Mouse (Mus musculus): ENCODE results near the gene Gm13279. TPM values are rescaled to one million over a fixed set of nuclear protein-coding genes. Genes with fewer than 3 reads are reported as not detected.

Gene Gm13279
- polyA plus RNA-seq (2012; ENCODE audit: low replicate concordance), result not detected in 2 replicates

DNA sequence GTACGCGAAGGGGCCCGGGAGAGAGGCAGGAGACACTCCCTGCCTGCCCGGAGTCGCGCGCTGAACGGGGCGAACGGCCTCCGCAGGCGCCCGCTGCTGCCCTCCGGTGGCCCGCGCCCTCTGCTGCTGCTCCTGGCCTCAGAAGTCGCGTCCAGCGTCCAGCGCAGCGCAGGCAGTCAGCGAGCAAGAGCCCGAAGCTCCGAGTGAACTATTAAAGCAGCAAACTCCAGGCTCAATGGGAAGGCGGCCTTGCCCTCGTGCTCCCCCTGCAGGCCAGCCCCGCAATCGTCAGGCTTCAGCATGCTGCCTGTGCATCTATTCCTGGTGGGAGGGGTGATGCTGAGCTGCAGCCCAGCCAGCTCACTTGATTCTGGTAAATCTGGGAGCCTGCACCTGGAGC, at the start of gene Gm13279:
Gene Gm13279, plus strand, starts transcription at position 301 of the 400 bp plus-strand sequence.

DNA sequence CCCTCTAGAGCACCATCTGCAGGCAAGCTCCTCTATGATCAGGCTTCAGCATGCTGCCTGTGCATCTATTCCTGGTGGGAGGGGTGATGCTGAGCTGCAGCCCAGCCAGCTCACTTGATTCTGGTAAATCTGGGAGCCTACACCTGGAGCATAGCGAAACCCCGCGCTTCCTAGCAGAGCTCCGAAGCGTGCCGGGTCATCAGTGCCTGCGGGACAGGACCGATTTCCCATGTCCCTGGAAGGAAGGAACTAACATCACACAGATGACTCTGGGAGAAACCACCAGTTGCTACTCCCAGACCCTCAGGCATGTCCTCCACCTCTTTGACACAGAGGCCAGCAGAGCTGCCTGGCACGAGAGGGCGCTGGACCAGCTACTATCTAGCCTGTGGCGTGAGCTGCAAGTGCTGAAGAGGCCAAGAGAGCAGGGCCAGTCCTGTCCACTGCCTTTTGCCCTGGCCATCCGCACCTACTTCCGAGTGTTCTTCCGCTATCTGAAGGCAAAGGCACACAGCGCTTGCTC, 42.3 kb upstream of the Gm13279 start, which contains the start of gene Gm13271:
Gene Gm13271, plus strand, starts transcription at position 51 of the 523 bp plus-strand sequence.

DNA sequence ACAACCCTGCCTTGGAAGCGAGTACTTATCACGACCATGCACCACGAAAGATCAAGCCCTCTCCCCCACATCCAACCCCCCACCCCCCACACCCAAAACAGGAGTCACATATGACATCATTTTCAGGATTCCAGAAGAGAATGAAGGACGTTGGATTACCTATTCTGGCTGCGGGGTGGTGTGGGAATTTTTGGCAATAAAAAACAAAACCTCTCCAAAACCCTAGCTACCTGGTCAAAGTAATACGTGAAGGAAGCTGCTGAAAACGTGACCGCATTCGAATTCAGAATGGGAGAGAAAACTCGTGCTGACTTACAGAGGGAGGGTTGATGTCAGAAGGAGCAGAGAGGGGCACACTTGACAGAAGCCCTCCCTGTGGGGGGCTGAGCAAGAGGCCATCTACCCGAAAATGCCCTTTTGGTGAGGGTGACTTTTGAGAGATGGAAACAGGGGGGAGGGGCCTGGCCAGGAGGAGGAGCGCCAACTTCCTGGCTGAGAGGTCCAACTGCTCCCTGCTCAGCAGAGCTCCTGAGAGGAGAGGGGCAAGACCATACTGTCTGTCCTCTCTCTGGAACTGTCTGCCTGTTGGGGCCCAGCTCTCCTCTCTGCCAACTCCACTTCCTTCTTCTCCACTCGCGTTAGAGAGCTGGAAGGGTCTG, 37.5 kb upstream of the Gm13279 start, which contains the start of gene Gm13283:
Gene Gm13283, plus strand, starts transcription at position 510 of the 659 bp plus-strand sequence.

DNA sequence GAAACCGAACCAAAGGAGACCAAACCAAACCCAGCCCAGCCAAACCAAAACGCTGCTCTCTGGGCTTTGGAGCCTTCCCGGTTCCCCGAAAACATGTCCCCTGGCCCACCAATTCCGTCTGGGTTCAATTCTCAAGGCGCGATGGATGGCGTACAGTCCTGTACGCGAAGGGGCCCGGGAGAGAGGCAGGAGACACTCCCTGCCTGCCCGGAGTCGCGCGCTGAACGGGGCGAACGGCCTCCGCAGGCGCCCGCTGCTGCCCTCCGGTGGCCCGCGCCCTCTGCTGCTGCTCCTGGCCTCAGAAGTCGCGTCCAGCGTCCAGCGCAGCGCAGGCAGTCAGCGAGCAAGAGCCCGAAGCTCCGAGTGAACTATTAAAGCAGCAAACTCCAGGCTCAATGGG, 23.7 kb upstream of the Gm13279 start, which contains the start of gene Gm13290:
Gene Gm13290, plus strand, starts transcription at position 301 of the 400 bp plus-strand sequence.

DNA sequence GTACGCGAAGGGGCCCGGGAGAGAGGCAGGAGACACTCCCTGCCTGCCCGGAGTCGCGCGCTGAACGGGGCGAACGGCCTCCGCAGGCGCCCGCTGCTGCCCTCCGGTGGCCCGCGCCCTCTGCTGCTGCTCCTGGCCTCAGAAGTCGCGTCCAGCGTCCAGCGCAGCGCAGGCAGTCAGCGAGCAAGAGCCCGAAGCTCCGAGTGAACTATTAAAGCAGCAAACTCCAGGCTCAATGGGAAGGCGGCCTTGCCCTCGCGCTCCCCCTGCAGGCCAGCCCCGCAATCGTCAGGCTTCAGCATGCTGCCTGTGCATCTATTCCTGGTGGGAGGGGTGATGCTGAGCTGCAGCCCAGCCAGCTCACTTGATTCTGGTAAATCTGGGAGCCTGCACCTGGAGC, 20.6 kb upstream of the Gm13279 start, which contains the start of gene Gm13289:
Gene Gm13289, plus strand, starts transcription at position 301 of the 400 bp plus-strand sequence.

DNA sequence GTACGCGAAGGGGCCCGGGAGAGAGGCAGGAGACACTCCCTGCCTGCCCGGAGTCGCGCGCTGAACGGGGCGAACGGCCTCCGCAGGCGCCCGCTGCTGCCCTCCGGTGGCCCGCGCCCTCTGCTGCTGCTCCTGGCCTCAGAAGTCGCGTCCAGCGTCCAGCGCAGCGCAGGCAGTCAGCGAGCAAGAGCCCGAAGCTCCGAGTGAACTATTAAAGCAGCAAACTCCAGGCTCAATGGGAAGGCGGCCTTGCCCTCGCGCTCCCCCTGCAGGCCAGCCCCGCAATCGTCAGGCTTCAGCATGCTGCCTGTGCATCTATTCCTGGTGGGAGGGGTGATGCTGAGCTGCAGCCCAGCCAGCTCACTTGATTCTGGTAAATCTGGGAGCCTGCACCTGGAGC, 17.6 kb upstream of the Gm13279 start, which contains the start of gene Gm13272:
Gene Gm13272, plus strand, starts transcription at position 301 of the 400 bp plus-strand sequence.

DNA sequence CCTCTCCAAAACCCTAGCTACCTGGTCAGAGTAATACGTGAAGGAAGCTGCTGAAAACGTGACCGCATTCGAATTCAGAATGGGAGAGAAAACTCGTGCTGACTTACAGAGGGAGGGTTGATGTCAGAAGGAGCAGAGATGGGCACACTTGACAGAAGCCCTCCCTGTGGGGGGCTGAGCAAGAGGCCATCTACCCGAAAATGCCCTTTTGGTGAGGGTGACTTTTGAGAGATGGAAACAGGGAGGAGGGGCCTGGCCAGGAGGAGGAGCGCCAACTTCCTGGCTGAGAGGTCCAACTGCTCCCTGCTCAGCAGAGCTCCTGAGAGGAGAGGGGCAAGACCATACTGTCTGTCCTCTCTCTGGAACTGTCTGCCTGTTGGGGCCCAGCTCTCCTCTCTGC, 15.4 kb upstream of the Gm13279 start, which contains the start of gene Ifnz:
Gene Ifnz, plus strand, starts transcription at position 301 of the 400 bp plus-strand sequence.

DNA sequence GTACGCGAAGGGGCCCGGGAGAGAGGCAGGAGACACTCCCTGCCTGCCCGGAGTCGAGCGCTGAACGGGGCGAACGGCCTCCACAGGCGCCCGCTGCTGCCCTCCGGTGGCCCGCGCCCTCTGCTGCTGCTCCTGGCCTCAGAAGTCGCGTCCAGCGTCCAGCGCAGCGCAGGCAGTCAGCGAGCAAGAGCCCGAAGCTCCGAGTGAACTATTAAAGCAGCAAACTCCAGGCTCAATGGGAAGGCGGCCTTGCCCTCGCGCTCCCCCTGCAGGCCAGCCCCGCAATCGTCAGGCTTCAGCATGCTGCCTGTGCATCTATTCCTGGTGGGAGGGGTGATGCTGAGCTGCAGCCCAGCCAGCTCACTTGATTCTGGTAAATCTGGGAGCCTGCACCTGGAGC, 11.8 kb upstream of the Gm13279 start, which contains the start of gene Gm13276:
Gene Gm13276, plus strand, starts transcription at position 301 of the 400 bp plus-strand sequence.

DNA sequence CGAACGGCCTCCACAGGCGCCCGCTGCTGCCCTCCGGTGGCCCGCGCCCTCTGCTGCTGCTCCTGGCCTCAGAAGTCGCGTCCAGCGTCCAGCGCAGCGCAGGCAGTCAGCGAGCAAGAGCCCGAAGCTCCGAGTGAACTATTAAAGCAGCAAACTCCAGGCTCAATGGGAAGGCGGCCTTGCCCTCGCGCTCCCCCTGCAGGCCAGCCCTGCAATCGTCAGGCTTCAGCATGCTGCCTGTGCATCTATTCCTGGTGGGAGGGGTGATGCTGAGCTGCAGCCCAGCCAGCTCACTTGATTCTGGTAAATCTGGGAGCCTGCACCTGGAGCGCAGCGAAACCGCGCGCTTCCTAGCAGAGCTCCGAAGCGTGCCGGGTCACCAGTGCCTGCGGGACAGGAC, 8.8 kb upstream of the Gm13279 start, which contains the start of gene Gm13277:
Gene Gm13277, plus strand, starts transcription at position 231 of the 400 bp plus-strand sequence.

DNA sequence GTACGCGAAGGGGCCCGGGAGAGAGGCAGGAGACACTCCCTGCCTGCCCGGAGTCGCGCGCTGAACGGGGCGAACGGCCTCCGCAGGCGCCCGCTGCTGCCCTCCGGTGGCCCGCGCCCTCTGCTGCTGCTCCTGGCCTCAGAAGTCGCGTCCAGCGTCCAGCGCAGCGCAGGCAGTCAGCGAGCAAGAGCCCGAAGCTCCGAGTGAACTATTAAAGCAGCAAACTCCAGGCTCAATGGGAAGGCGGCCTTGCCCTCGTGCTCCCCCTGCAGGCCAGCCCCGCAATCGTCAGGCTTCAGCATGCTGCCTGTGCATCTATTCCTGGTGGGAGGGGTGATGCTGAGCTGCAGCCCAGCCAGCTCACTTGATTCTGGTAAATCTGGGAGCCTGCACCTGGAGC, 5.9 kb upstream of the Gm13279 start, which contains the start of gene Gm13278:
Gene Gm13278, plus strand, starts transcription at position 301 of the 400 bp plus-strand sequence.

DNA sequence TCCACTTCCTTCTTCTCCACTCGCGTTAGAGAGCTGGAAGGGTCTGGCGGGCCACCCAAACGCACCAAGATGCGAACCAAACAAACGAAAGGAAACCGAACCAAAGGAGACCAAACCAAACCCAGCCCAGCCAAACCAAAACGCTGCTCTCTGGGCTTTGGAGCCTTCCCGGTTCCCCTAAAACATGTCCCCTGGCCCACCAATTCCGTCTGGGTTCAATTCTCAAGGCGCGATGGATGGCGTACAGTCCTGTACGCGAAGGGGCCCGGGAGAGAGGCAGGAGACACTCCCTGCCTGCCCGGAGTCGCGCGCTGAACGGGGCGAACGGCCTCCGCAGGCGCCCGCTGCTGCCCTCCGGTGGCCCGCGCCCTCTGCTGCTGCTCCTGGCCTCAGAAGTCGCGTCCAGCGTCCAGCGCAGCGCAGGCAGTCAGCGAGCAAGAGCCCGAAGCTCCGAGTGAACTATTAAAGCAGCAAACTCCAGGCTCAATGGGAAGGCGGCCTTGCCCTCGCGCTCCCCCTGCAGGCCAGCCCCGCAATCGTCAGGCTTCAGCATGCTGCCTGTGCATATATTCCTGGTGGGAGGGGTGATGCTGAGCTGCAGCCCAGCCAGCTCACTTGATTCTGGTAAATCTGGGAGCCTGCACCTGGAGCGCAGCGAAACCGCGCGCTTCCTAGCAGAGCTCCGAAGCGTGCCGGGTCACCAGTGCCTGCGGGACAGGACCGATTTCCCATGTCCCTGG, 3.1 kb upstream of the Gm13279 start, which contains the start of gene Gm13275:
Gene Gm13275, plus strand, starts transcription at position 552 of the 740 bp plus-strand sequence.

DNA sequence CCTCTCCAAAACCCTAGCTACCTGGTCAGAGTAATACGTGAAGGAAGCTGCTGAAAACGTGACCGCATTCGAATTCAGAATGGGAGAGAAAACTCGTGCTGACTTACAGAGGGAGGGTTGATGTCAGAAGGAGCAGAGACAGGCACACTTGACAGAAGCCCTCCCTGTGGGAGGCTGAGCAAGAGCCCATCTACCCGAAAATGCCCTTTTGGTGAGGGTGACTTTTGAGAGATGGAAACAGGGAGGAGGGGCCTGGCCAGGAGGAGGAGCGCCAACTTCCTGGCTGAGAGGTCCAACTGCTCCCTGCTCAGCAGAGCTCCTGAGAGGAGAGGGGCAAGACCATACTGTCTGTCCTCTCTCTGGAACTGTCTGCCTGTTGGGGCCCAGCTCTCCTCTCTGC, 2.2 kb downstream of the Gm13279 start, which contains the start of gene Gm13285:
Gene Gm13285, plus strand, starts transcription at position 301 of the 400 bp plus-strand sequence.

DNA sequence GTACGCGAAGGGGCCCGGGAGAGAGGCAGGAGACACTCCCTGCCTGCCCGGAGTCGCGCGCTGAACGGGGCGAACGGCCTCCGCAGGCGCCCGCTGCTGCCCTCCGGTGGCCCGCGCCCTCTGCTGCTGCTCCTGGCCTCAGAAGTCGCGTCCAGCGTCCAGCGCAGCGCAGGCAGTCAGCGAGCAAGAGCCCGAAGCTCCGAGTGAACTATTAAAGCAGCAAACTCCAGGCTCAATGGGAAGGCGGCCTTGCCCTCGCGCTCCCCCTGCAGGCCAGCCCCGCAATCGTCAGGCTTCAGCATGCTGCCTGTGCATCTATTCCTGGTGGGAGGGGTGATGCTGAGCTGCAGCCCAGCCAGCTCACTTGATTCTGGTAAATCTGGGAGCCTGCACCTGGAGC, 5.8 kb downstream of the Gm13279 start, which contains the start of gene Gm13287:
Gene Gm13287, plus strand, starts transcription at position 301 of the 400 bp plus-strand sequence.

DNA sequence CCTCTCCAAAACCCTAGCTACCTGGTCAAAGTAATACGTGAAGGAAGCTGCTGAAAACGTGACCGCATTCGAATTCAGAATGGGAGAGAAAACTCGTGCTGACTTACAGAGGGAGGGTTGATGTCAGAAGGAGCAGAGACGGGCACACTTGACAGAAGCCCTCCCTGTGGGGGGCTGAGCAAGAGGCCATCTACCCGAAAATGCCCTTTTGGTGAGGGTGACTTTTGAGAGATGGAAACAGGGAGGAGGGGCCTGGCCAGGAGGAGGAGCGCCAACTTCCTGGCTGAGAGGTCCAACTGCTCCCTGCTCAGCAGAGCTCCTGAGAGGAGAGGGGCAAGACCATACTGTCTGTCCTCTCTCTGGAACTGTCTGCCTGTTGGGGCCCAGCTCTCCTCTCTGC, 8.0 kb downstream of the Gm13279 start, which contains the start of gene Gm13288:
Gene Gm13288, plus strand, starts transcription at position 301 of the 400 bp plus-strand sequence.

DNA sequence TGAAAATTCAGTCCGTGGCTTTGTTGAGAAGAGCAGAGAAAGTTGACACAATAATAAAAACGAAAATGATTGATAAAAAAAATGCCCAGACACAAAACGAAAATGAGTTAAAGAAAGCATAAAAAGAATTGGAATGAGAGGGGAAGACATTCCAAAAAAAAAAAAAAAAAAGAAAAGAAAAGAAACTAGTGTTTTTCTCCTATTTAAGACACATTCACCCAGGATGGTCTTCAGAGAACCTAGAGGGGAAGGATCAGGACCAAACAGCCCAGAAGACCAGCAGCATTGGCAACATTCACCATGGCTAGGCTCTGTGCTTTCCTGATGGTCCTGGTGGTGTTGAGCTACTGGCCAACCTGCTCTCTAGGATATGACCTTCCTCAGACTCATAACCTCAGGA, 18.7 kb downstream of the Gm13279 start, which contains the start of gene Ifna7:
Gene Ifna7, plus strand, starts transcription at position 301 of the 400 bp plus-strand sequence.

DNA sequence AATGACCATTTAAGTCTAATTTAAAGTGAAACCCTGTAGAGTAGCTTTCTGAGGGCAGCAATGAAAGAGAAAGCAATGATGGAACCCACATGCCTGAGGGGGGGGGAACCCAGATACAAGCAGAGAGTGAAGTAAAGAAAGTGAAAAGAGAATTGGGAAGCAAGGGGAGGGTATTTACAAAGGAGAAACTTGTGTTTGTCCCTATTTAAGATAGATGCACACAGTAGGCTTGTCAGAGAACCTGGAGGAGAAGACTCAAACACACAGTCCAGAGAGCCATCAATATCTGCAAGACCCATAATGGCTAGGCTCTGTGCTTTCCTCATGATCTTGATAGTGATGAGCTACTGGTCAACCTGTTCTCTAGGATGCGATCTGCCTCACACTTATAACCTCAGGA, 22.5 kb downstream of the Gm13279 start, which contains the start of gene Ifna11:
Gene Ifna11, plus strand, starts transcription at position 301 of the 400 bp plus-strand sequence.

DNA sequence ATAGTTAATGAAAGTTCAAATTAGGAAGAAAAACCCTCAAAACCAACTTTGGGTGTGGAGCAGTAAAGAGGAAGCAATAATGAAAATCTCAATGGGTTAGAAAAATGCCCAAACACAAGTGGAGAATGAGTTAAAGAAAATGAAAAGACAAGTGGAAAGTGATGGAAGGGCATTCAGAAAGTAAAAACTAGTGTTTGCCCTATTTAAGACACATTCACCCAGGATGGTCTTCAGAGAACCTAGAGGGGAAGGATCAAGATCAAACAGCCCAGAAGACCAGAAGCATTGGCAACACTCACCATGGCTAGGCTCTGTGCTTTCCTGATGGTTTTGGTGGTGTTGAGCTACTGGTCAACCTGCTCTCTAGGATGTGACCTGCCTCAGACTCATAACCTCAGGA, 29.9 kb downstream of the Gm13279 start, which contains the start of gene Ifna6:
Gene Ifna6, plus strand, starts transcription at position 301 of the 400 bp plus-strand sequence.

DNA sequence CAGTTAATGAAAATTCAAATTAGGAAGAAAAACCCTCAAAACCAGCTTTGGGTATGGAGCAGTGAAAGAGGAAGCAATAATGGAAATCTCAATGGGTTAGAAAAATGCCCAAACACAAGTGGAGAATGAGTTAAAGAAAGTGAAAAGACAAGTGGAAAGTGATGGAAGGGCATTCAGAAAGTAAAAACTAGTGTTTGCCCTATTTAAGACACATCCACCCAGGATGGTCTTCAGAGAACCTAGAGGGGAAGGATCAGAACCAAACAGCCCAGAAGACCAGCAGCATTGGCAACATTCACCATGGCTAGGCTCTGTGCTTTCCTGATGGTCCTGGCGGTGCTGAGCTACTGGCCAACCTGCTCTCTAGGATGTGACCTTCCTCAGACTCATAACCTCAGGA, 38.0 kb downstream of the Gm13279 start, which contains the start of gene Ifna5:
Gene Ifna5, plus strand, starts transcription at position 301 of the 400 bp plus-strand sequence.

DNA sequence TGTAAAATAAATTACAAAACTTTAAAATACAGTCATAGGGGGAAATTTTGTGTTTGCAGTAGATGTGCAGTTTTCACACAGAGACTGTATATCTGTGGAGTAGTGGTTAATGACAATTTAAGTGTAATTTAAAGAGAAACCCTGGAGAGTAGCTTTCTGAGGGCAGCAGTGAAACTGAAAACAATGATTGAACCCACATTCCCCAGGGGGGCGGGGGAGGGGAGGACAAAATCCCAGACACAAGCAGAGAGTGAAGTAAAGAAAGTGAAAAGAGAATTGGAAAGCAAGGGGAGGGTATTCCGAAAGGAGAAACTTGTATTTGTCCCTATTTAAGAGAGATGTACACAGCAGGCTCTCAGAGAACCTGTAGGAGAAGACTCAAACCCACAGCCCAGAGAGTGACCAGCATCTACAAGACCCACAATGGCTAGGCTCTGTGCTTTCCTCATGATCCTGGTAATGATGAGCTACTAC, 44.3 kb downstream of the Gm13279 start, which contains the start of gene Ifna4:
Gene Ifna4, plus strand, starts transcription at position 424 of the 474 bp plus-strand sequence.

